ENCODE assay signal across 10 mouse cellular contexts in genomic region chr9:33790617-33791016, GRCm38 (mm10).
A peak's percentile ranks its signal among the peaks of the same experiment; 100 is the strongest.
DNase-seq lines count a peak whose midpoint lies in the region; ATAC-seq and TF ChIP-seq lines count a peak whose summit lies in the region.
"Had no signal": no experiment of that assay in that cellular context is flagged by ENCODE, and none has a peak within 500 bp of the region (broad histone marks: within the 10 kb centered on the region; RNA-seq: fewer than 3 reads in every experiment).

No protein-coding gene starts in this region.

- H3K36me3 ChIP-seq in midbrain, postnatal 0 days (ENCODE audit: insufficient read depth, low read length), result no peaks in the 10 kb centered on the region
- no peaks in the 10 kb centered on the region for H3K36me3 ChIP-seq in midbrain, embryonic 16.5 days (ENCODE audit: control insufficient read depth, insufficient read depth, low read length)

- 63% methylated on average over 4 of the region's 4 CpGs for WGBS in midbrain, postnatal 0 days
- 55% methylated on average over 4 of the region's 4 CpGs for WGBS in midbrain, embryonic 16.5 days

- no peaks in the 10 kb centered on the region for H3K9me3 ChIP-seq in midbrain, postnatal 0 days (ENCODE audit: low read length)
- H3K9me3 ChIP-seq in midbrain, embryonic 16.5 days (replicated peaks; ENCODE audit: control insufficient read depth, low read length, poor library complexity, severe bottlenecking), result no peaks in the 10 kb centered on the region

- H3K27ac ChIP-seq in midbrain, postnatal 0 days (ENCODE audit: low read depth, low read length), result no peak overlapping the region
- no peak overlapping the region for H3K27ac ChIP-seq in midbrain, embryonic 16.5 days (ENCODE audit: low read length)
- H3K27ac ChIP-seq: liver, embryonic 14.5 days had no signal

- H3K4me1 ChIP-seq in midbrain, postnatal 0 days (ENCODE audit: insufficient read depth, low read length), result no peaks in the 10 kb centered on the region
- H3K4me1 ChIP-seq in midbrain, embryonic 16.5 days (ENCODE audit: control insufficient read depth, insufficient read depth, low read length), result no peaks in the 10 kb centered on the region

- no peak for TF ChIP-seq CTCF in midbrain, postnatal 0 days (IDR thresholded peaks at IDR 0.05)

- ATAC-seq in midbrain, postnatal 0 days (ENCODE audit: low FRiP score), result no peak
- ATAC-seq in midbrain, embryonic 16.5 days, result no peak

- no peaks in the 10 kb centered on the region for H3K27me3 ChIP-seq in midbrain, postnatal 0 days (ENCODE audit: insufficient read depth, low read length)
- no peaks in the 10 kb centered on the region for H3K27me3 ChIP-seq in midbrain, embryonic 16.5 days (ENCODE audit: control insufficient read depth, insufficient read depth, low read depth, low read length)

- H3K4me2 ChIP-seq in midbrain, postnatal 0 days (ENCODE audit: low read depth, low read length, poor library complexity, severe bottlenecking), result no peak overlapping the region
- no peak overlapping the region for H3K4me2 ChIP-seq in midbrain, embryonic 16.5 days (ENCODE audit: low read length)

- DNase-seq in midbrain, postnatal 0 days (ENCODE audit: low spot score), result peak; percentile 53
- peak; percentile 6 to 8 for DNase-seq in frontal cortex, postnatal 10 days (ENCODE audit: low spot score in 2 of 2)
- peak; percentile 62 for DNase-seq in layer of hippocampus, postnatal 36 days
- DNase-seq in right cerebral cortex, postnatal 25 days, result peak; percentile 48
- DNase-seq in ovary, postnatal 14 days (ENCODE audit: low spot score), result no peak
- no peak for DNase-seq in adrenal gland, postnatal 4 days (ENCODE audit: low spot score in 2 of 2)
- DNase-seq in urinary bladder, postnatal 25 days (ENCODE audit: low spot score), result no peak
- DNase-seq: kidney, adult 11 months had no signal

- no peak overlapping the region for H3K4me3 ChIP-seq in midbrain, postnatal 0 days (ENCODE audit: low read depth, low read length)
- H3K4me3 ChIP-seq in midbrain, embryonic 16.5 days (ENCODE audit: low read depth, low read length), result no peak overlapping the region

- H3K9ac ChIP-seq in midbrain, postnatal 0 days (replicated peaks; ENCODE audit: low read length, poor library complexity, severe bottlenecking), result no peak overlapping the region
- H3K9ac ChIP-seq in midbrain, embryonic 16.5 days (ENCODE audit: low read depth, low read length), result no peak overlapping the region
- H3K9ac ChIP-seq: liver, embryonic 14.5 days had no signal

Comparison
In these comparisons a context has a peak if more than half of its experiments do, and no peak if none do; other contexts are left out.
1. DNase-seq: peak in midbrain, postnatal 0 days (single experiment), frontal cortex, postnatal 10 days (2 of 2), layer of hippocampus, postnatal 36 days (2 of 2) and right cerebral cortex, postnatal 25 days (single experiment); none in ovary, postnatal 14 days (single experiment), adrenal gland, postnatal 4 days (0 of 2) and urinary bladder, postnatal 25 days (single experiment).